Mouse (Mus musculus) ES-E14 (cell line): Measurements from ENCODE around the gene Kcng3. TPM values are rescaled to one million over a fixed set of nuclear protein-coding genes. Genes with fewer than 3 reads are reported as not detected.

Experiments
- DNase-seq: peaks from one replicate; pipeline ENCODE4 v3.0.0-alpha.2; 2013; ENCODE audit warnings: low read depth, low spot score
- H3K27ac ChIP-seq: 2 replicates; pipeline ENCODE4 v1.5.1; 2012; ENCODE audit warnings: low read depth, mild to moderate bottlenecking, low read length, moderate library complexity, mixed read lengths; ENCODE audit not compliant: poor library complexity, insufficient read depth, severe bottlenecking
- H3K36me3 ChIP-seq: 2 replicates; pipeline ENCODE4 v1.6.1; 2012; ENCODE audit warnings: mild to moderate bottlenecking, low read length, moderate library complexity, mixed read lengths; ENCODE audit not compliant: control insufficient read depth, poor library complexity, insufficient read depth, severe bottlenecking
- H3K4me1 ChIP-seq, 2 experiments: fragments of 150-350 bp in 1 of 2; sonication (generic) in 1 of 2; 2 replicates each; pipeline ENCODE4 v1.6.1; 2012; ENCODE audit warnings: low read length in 2 of 2, mild to moderate bottlenecking in 1 of 2, mixed read lengths in 1 of 2; ENCODE audit not compliant: control insufficient read depth in 2 of 2, insufficient read depth in 2 of 2, poor library complexity in 1 of 2
- H3K4me3 ChIP-seq, 2 experiments: fragments of 150-350 bp in 1 of 2; sonication (generic) in 1 of 2; 2 replicates each; pipeline ENCODE4 v1.5.1; 2012; ENCODE audit warnings: low read length in 2 of 2, low read depth in 1 of 2, mild to moderate bottlenecking in 1 of 2, mixed read lengths in 1 of 2; ENCODE audit not compliant: insufficient read depth in 1 of 2, poor library complexity in 1 of 2, severe bottlenecking in 1 of 2
- H3K9ac ChIP-seq: 2 replicates; pipeline ENCODE4 v1.6.1; 2012; ENCODE audit warnings: low read depth, mild to moderate bottlenecking, low read length, mixed read lengths; ENCODE audit not compliant: poor library complexity, insufficient read depth, severe bottlenecking
- H3K9me3 ChIP-seq: fragments of 150-350 bp; sonication (generic); 2 replicates; pipeline ENCODE4 v1.6.1; 2012; ENCODE audit warnings: low read depth, mild to moderate bottlenecking, low read length; ENCODE audit not compliant: control insufficient read depth, insufficient read depth
- CHD2 ChIP-seq: IDR thresholded peaks from 2 replicates; pipeline ENCODE4 v1.6.1; 2014; ENCODE audit warnings: mild to moderate bottlenecking, low read depth, low read length, inconsistent platforms
- HCFC1 ChIP-seq: IDR thresholded peaks from 2 replicates; pipeline ENCODE4 v1.6.1; 2012; ENCODE audit warnings: low read length, inconsistent platforms, borderline replicate concordance; ENCODE audit not compliant: insufficient read depth
- MAFK ChIP-seq: IDR thresholded peaks from 2 replicates; pipeline ENCODE4 v1.6.1; 2014; ENCODE audit warnings: mild to moderate bottlenecking, low read depth, low read length, inconsistent platforms; ENCODE audit not compliant: insufficient read depth
- ZC3H11A ChIP-seq: IDR thresholded peaks from 2 replicates; pipeline ENCODE4 v1.6.1; 2012; ENCODE audit warnings: low read depth, mild to moderate bottlenecking, inconsistent platforms, low read length, borderline replicate concordance
- ZNF384 ChIP-seq: IDR thresholded peaks from 2 replicates; pipeline ENCODE4 v1.6.1; 2012; ENCODE audit warnings: low read depth, low read length, inconsistent platforms
- in situ Hi-C, 2 experiments: fragments of 600-800 bp; cut with MboI; formaldehyde crosslinking; loops; one replicate each; pipeline ENCODE4 v1.15.1; 2025; ENCODE audit warnings: low sequenced_read_pairs in 2 of 2, inconsistent platforms in 1 of 2; ENCODE audit not compliant: unreplicated experiment in 2 of 2
- total RNA-seq: library from RNA; depleted of rRNA; stranded (reverse); fragments of 300-350 nt; gene quantifications from 2 replicates; pipeline ENCODE4 v1.2.3, GENCODE M21; 2012

Kcng3 gene
- total RNA-seq, 1 experiment, result 0.98 TPM

GRCm38 (mm10) chr17:83548501-83549233 is 83.0 kb downstream of the Kcng3 start:
- Histone ChIP-seq H3K36me3 (no peaks in the 10 kb centered on the region), H3K4me3 (no peak overlapping the region), H3K9ac (no peak overlapping the region), H3K27ac (no peak overlapping the region), H3K4me1 (peaks cover 6 to 22% of the 10 kb centered on the region in 2 experiments; a peak in 3 of 4 replicates), H3K9me3 (no peaks in the 10 kb centered on the region)
- TF ChIP-seq MAFK (no peak), HCFC1 (no peak), CHD2 (no peak), ZC3H11A (no peak), ZNF384 (no peak)
- DNase-seq, result no peak
- in situ Hi-C loops, result no loop called here

GRCm38 (mm10) chr17:83547145-83547544 is 84.5 kb downstream of the Kcng3 start:
- in situ Hi-C loops, result no loop called here
- no peak overlapping the region for H3K27ac ChIP-seq
- no peak overlapping the region for H3K4me3 ChIP-seq
- H3K4me1 ChIP-seq, result peaks cover 6 to 20% of the 10 kb centered on the region in 2 experiments; a peak in 3 of 4 replicates
- no peaks in the 10 kb centered on the region for H3K9me3 ChIP-seq
- H3K36me3 ChIP-seq, result no peaks in the 10 kb centered on the region
- DNase-seq, result no peak
- no peak for TF ChIP-seq MAFK
- H3K9ac ChIP-seq, result no peak overlapping the region

GRCm38 (mm10) chr17:83545756-83546742 is 85.6 kb downstream of the Kcng3 start:
- peaks cover 6 to 20% of the 10 kb centered on the region in 2 experiments; a peak in 3 of 4 replicates for H3K4me1 ChIP-seq

GRCm38 (mm10) chr17:83545259-83545658 is 86.4 kb downstream of the Kcng3 start:
- no peak overlapping the region for H3K4me3 ChIP-seq
- no peaks in the 10 kb centered on the region for H3K36me3 ChIP-seq
- no peaks in the 10 kb centered on the region for H3K9me3 ChIP-seq
- H3K9ac ChIP-seq, result no peak overlapping the region
- H3K4me1 ChIP-seq, result peaks cover 6 to 20% of the 10 kb centered on the region in 2 experiments; a peak in 3 of 4 replicates
- no peak for DNase-seq
- no peak overlapping the region for H3K27ac ChIP-seq
- in situ Hi-C loops, result no loop called here
- TF ChIP-seq ZC3H11A (no peak), HCFC1 (no peak), CHD2 (no peak)

More at GRCm38 (mm10) chr17:83545756-83546742, 85.6 kb downstream of the Kcng3 start:
- TF ChIP-seq ZC3H11A (no peak), ZNF384 (no peak), CHD2 (no peak), HCFC1 (no peak), MAFK (no peak)
- Histone ChIP-seq H3K9ac (no peak overlapping the region), H3K9me3 (no peaks in the 10 kb centered on the region), H3K27ac (no peak overlapping the region), H3K36me3 (no peaks in the 10 kb centered on the region), H3K4me3 (no peak overlapping the region)
- in situ Hi-C loops, result no loop called here
- no peak for DNase-seq
